Mouse (Mus musculus): ENCODE measurements around the gene A630076J17Rik. TPM values are rescaled to one million over a fixed set of nuclear protein-coding genes. Genes with fewer than 3 reads are reported as not detected.

Gene A630076J17Rik
- polyA plus RNA-seq (2014; fragmentation: Illumina TruSeq; extraction: RNeasy Lipid Tissue Mini Kit (QIAGEN cat#74804); ENCODE audit: low read depth, low replicate concordance): not detected

GRCm38 (mm10) chr3:107230527-107230926 is at the start of gene A630076J17Rik:
A630076J17Rik (plus strand) TSS chr3:107230614.

GRCm38 (mm10) chr3:107182756-107183155 is 47.7 kb upstream of the A630076J17Rik start, which contains the start of gene Kcna10:
Kcna10 (plus strand) TSS chr3:107183056.

GRCm38 (mm10) chr3:107221608-107222007 is 8.8 kb upstream of the A630076J17Rik start, which contains the start of gene Cym:
Cym (minus strand) TSS chr3:107221732.

GRCm38 (mm10) chr3:107239607-107240006 is 9.2 kb downstream of the A630076J17Rik start, which contains the start of gene Prok1:
Prok1 (minus strand) TSS chr3:107239707.

GRCm38 (mm10) chr3:107278479-107279269 is 48.3 kb downstream of the A630076J17Rik start, which contains the start of gene Lamtor5:
Lamtor5 (plus strand) TSS chr3:107278858.

Other genes starting within 250 kb of the A630076J17Rik start
- not detected for gene Kcna3, start 194.4 kb upstream of the A630076J17Rik start, polyA plus RNA-seq (2014; fragmentation: Illumina TruSeq; extraction: RNeasy Lipid Tissue Mini Kit (QIAGEN cat#74804); ENCODE audit: low read depth, low replicate concordance)
- 0.08 TPM for gene Kcna2, start 129.5 kb upstream of the A630076J17Rik start, polyA plus RNA-seq (2014; fragmentation: Illumina TruSeq; extraction: RNeasy Lipid Tissue Mini Kit (QIAGEN cat#74804); ENCODE audit: low read depth, low replicate concordance)
- not detected for gene Kcna10, start 47.6 kb upstream of the A630076J17Rik start, polyA plus RNA-seq (2014; fragmentation: Illumina TruSeq; extraction: RNeasy Lipid Tissue Mini Kit (QIAGEN cat#74804); ENCODE audit: low read depth, low replicate concordance)
- gene Cym, start 8.9 kb upstream of the A630076J17Rik start, polyA plus RNA-seq (2014; fragmentation: Illumina TruSeq; extraction: RNeasy Lipid Tissue Mini Kit (QIAGEN cat#74804); ENCODE audit: low read depth, low replicate concordance): not detected
- not detected for gene Prok1, start 9.1 kb downstream of the A630076J17Rik start, polyA plus RNA-seq (2014; fragmentation: Illumina TruSeq; extraction: RNeasy Lipid Tissue Mini Kit (QIAGEN cat#74804); ENCODE audit: low read depth, low replicate concordance)
- 98.9 TPM for gene Lamtor5, start 48.2 kb downstream of the A630076J17Rik start, polyA plus RNA-seq (2014; fragmentation: Illumina TruSeq; extraction: RNeasy Lipid Tissue Mini Kit (QIAGEN cat#74804); ENCODE audit: low read depth, low replicate concordance)
- gene Slc16a4, start 60.6 kb downstream of the A630076J17Rik start, polyA plus RNA-seq (2014; fragmentation: Illumina TruSeq; extraction: RNeasy Lipid Tissue Mini Kit (QIAGEN cat#74804); ENCODE audit: low read depth, low replicate concordance): 5.9 TPM
- 9.2 TPM for gene Rbm15, start 103.1 kb downstream of the A630076J17Rik start, polyA plus RNA-seq (2014; fragmentation: Illumina TruSeq; extraction: RNeasy Lipid Tissue Mini Kit (QIAGEN cat#74804); ENCODE audit: low read depth, low replicate concordance)
- gene Kcnc4, start 228.9 kb downstream of the A630076J17Rik start, polyA plus RNA-seq (2014; fragmentation: Illumina TruSeq; extraction: RNeasy Lipid Tissue Mini Kit (QIAGEN cat#74804); ENCODE audit: low read depth, low replicate concordance): not detected

All from testis, adult 10 weeks (tissue).